Mouse (Mus musculus) intestine, embryonic 15.5 days (tissue): ENCODE results near the gene Rita1. TPM values are rescaled to one million over a fixed set of nuclear protein-coding genes. Genes with fewer than 3 reads are reported as not detected.
A peak's percentile ranks its signal among the peaks of the same experiment; 100 is the strongest.

Source experiments
- ATAC-seq: fragments of 200-750 bp; cut with Nextera tagmentation; 2 replicates; pipeline ENCODE4 v1.8.0; 2017; ENCODE audit warnings: moderate TSS enrichment, moderate library complexity
- H3K27ac ChIP-seq: fragments of 300-500 bp; sonication (generic); 2 replicates; pipeline ENCODE4 v1.5.1; 2015; ENCODE audit warnings: mild to moderate bottlenecking, inconsistent platforms
- H3K27me3 ChIP-seq: fragments of 300-500 bp; sonication (generic); replicated peaks from 2 replicates; pipeline ENCODE4 v1.6.1; 2015; ENCODE audit warnings: inconsistent platforms
- H3K36me3 ChIP-seq: fragments of 300-500 bp; sonication (generic); 2 replicates; pipeline ENCODE4 v1.6.1; 2015; ENCODE audit warnings: inconsistent platforms
- H3K4me1 ChIP-seq: fragments of 300-500 bp; sonication (generic); replicated peaks from 2 replicates; pipeline ENCODE4 v1.6.1; 2015; ENCODE audit warnings: inconsistent platforms
- H3K4me2 ChIP-seq: fragments of 300-500 bp; sonication (generic); replicated peaks from 2 replicates; pipeline ENCODE4 v1.6.1; 2015; ENCODE audit warnings: mild to moderate bottlenecking, inconsistent platforms
- H3K4me3 ChIP-seq: fragments of 300-500 bp; sonication (generic); replicated peaks from 2 replicates; pipeline ENCODE4 v1.5.1; 2015; ENCODE audit warnings: inconsistent platforms
- H3K9ac ChIP-seq: fragments of 300-500 bp; sonication (generic); 2 replicates; pipeline ENCODE4 v1.6.1; 2015; ENCODE audit warnings: inconsistent platforms
- H3K9me3 ChIP-seq: fragments of 300-500 bp; sonication (generic); 2 replicates; pipeline ENCODE4 v1.6.1; 2016; ENCODE audit warnings: inconsistent platforms
- WGBS: fragments of 180-500 bp; shearing (Covaris S2); methylation state at CpG from one replicate; pipeline ENCODE4 v1.1.7; 2015; 5-methylcytosine and 5-hydroxymethylcytosine counted together
- polyA plus RNA-seq: library from polyadenylated mRNA; unstranded; fragments of >200 nt; fragmentation: Nextera tagmentation; extraction: Ambion mirVana; gene quantifications from 2 replicates; pipeline ENCODE4 v1.2.1, GENCODE M21; 2015

Gene Rita1
- polyA plus RNA-seq, 1 experiment from 2014 or later = 11.4 TPM

DNA sequence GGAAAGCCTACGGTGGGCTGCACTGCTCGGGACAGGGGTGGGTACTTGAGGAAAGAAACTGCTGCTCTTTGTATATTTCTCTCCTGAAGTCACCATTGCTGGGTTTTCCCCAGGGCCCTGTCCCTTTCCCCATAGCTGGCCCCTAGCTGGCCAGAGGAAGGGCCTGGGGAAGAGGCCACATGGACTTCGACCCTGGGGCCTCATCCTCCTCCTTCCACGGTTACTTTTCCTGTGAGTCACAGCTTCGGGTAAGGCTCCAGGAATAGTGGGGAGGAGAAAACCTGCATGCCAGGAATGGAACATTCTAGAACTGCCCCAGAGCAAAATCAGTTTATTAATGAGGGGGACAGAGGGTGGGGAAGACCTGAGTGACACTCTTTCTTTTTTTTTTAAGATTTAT is 62.3 kb downstream of the Rita1 start:
- Histone ChIP-seq H3K27ac (0 out of 2 replicates have a peak overlapping the region, but pooled peaks have one; percentile 27), H3K4me2 (no peak overlapping the region; the same call in 1 of the 2 replicates), H3K4me1 (0 out of 2 replicates have a peak, but pooled peaks cover 3% of the 10 kb centered on the region), H3K27me3 (no peaks in the 10 kb centered on the region), H3K4me3 (no peak overlapping the region), H3K9ac (no peak overlapping the region), H3K36me3 (peaks cover 19% of the 10 kb centered on the region), H3K9me3 (no peaks in the 10 kb centered on the region)
- ATAC-seq = peak; percentile 79
- 64% methylated on average over 5 of the region's 5 CpGs for WGBS

DNA sequence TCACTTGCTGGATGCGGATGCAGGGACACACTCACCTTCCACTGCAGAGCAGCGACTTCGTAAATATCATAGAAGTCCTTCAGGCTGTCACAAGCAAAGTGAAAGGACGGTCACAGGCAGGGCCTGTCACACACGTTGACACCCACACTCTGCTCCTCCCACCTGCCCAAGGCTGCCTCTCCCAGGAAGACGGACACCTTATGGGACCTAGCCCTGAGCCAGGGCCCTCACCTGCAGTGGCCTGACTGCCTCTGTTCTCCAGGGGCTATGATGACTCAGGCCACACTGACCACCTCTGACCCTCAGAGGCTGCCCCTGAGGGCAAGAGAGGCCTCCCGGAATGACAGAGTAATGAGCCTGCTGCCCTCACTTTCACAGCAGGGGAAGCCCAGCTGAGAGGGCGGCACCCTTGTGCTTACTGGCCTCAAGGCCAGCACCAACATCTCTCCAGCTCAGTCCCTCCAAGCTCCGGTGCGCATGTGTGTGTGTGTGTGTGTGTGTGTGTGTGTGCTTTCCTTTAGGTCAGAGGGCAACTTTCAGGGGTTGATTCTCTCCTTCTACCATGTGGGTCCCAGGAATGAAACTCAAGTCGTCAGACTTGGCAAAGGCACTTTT is 64.0 kb downstream of the Rita1 start:
- ATAC-seq = peak; percentile 34; the same call in 1 of the 2 replicates

More for the DNA sequence above, 64.0 kb downstream of the Rita1 start:
- no peak overlapping the region for H3K4me2 ChIP-seq
- H3K9ac ChIP-seq = no peak overlapping the region
- H3K4me3 ChIP-seq = no peak overlapping the region
- H3K27me3 ChIP-seq = no peaks in the 10 kb centered on the region
- 0 out of 2 replicates have a peak, but pooled peaks cover 3% of the 10 kb centered on the region for H3K4me1 ChIP-seq
- peaks cover 13% of the 10 kb centered on the region for H3K36me3 ChIP-seq
- no peaks in the 10 kb centered on the region for H3K9me3 ChIP-seq
- WGBS = 69% methylated on average over 11 of the region's 11 CpGs
- H3K27ac ChIP-seq = no peak overlapping the region

Other genes with a start within 250 kb of the Rita1 start
- 0.08 TPM in 1 of 2 replicates, not detected in the other for gene Lhx5, start 180.9 kb downstream of the Rita1 start, polyA plus RNA-seq
- 14.0 and 18.0 TPM in 2 replicates for gene Sdsl, start 139.8 kb downstream of the Rita1 start, polyA plus RNA-seq
- not detected in 2 replicates for gene Sds, start 136.1 kb downstream of the Rita1 start, polyA plus RNA-seq
- 49.8 and 50.2 TPM in 2 replicates for gene Plbd2, start 109.0 kb downstream of the Rita1 start, polyA plus RNA-seq
- 6.2 and 6.6 TPM in 2 replicates for gene Slc8b1, start 101.4 kb downstream of the Rita1 start, polyA plus RNA-seq
- 25.3 and 26.8 TPM in 2 replicates for gene Tpcn1, start 23.9 kb downstream of the Rita1 start, polyA plus RNA-seq
- gene Iqcd, start 23.6 kb downstream of the Rita1 start, polyA plus RNA-seq = 0.28 and 0.40 TPM in 2 replicates
- gene Ddx54, start 150 bp upstream of the Rita1 start, polyA plus RNA-seq = 47.5 and 49.3 TPM in 2 replicates
- gene Cfap73, start 21.6 kb upstream of the Rita1 start, polyA plus RNA-seq = not detected in 2 replicates
- 0.49 and 1.0 TPM in 2 replicates for gene Rasal1, start 36.2 kb upstream of the Rita1 start, polyA plus RNA-seq
- 4.1 and 4.3 TPM in 2 replicates for gene Dtx1, start 99.3 kb upstream of the Rita1 start, polyA plus RNA-seq
- 0.54 and 0.60 TPM in 2 replicates for gene Oas2, start 137.3 kb upstream of the Rita1 start, polyA plus RNA-seq
- gene Oas3, start 165.1 kb upstream of the Rita1 start, polyA plus RNA-seq = 0.20 TPM in 2 replicates
- gene Oas1e, start 182.9 kb upstream of the Rita1 start, polyA plus RNA-seq = not detected in 2 replicates
- 0.67 and 0.71 TPM in 2 replicates for gene Oas1c, start 199.9 kb upstream of the Rita1 start, polyA plus RNA-seq
- gene Oas1f, start 234.8 kb upstream of the Rita1 start, polyA plus RNA-seq = not detected in 2 replicates
- not detected in 2 replicates for gene Oas1h, start 248.8 kb upstream of the Rita1 start, polyA plus RNA-seq